Mouse (Mus musculus): ENCODE measurements around the gene Myh11.

Myh11 gene

GRCm38 (mm10) chr16:14291223-14291622, at the start of gene Myh11:
Myh11 (minus strand) TSS chr16:14291372.
- DNase-seq (ENCODE audit: low spot score in 2 of 2) = no peak

GRCm38 (mm10) chr16:14328156-14328555, 37.0 kb upstream of the Myh11 start:
- DNase-seq (ENCODE audit: low spot score in 2 of 2) = no peak

GRCm38 (mm10) chr16:14320494-14320893, 29.3 kb upstream of the Myh11 start:
- DNase-seq (ENCODE audit: low spot score in 2 of 2) = no peak

GRCm38 (mm10) chr16:14319681-14320080, 28.5 kb upstream of the Myh11 start:
- no peak for DNase-seq (ENCODE audit: low spot score in 2 of 2)

- DNase-seq (ENCODE audit: low spot score in 2 of 2) = peak; percentile 94 to 96
Measured at GRCm38 (mm10) chr16:14316884-14317876, 26.0 kb upstream of the Myh11 start, which contains the start of gene Fopnl. Fopnl (minus strand) TSS chr16:14317405.

- no peak for DNase-seq (ENCODE audit: low spot score in 2 of 2)
Measured at GRCm38 (mm10) chr16:14312914-14313313, 21.7 kb upstream of the Myh11 start.

- no peak for DNase-seq (ENCODE audit: low spot score in 2 of 2)
Measured at GRCm38 (mm10) chr16:14311371-14311770, 20.2 kb upstream of the Myh11 start.

GRCm38 (mm10) chr16:14309833-14310232, 18.7 kb upstream of the Myh11 start:
- DNase-seq (ENCODE audit: low spot score in 2 of 2) = no peak

- no peak for DNase-seq (ENCODE audit: low spot score in 2 of 2)
Measured at GRCm38 (mm10) chr16:14308245-14309073, 17.3 kb upstream of the Myh11 start.

- DNase-seq (ENCODE audit: low spot score in 2 of 2) = no peak
Measured at GRCm38 (mm10) chr16:14307373-14307772, 16.2 kb upstream of the Myh11 start.

GRCm38 (mm10) chr16:14306451-14306850, 15.3 kb upstream of the Myh11 start:
- no peak for DNase-seq (ENCODE audit: low spot score in 2 of 2)

- no peak for DNase-seq (ENCODE audit: low spot score in 2 of 2)
Measured at GRCm38 (mm10) chr16:14304791-14305190, 13.6 kb upstream of the Myh11 start.

GRCm38 (mm10) chr16:14303676-14304075, 12.5 kb upstream of the Myh11 start:
- no peak for DNase-seq (ENCODE audit: low spot score in 2 of 2)

- DNase-seq (ENCODE audit: low spot score in 2 of 2) = no peak
Measured at GRCm38 (mm10) chr16:14303148-14303547, 12.0 kb upstream of the Myh11 start.

GRCm38 (mm10) chr16:14298461-14298860, 7.3 kb upstream of the Myh11 start:
- DNase-seq (ENCODE audit: low spot score in 2 of 2) = no peak

- no peak for DNase-seq (ENCODE audit: low spot score in 2 of 2)
Measured at GRCm38 (mm10) chr16:14297746-14298145, 6.6 kb upstream of the Myh11 start.

- DNase-seq (ENCODE audit: low spot score in 2 of 2) = no peak
Measured at GRCm38 (mm10) chr16:14297137-14297536, 6.0 kb upstream of the Myh11 start.

- no peak for DNase-seq (ENCODE audit: low spot score in 2 of 2)
Measured at GRCm38 (mm10) chr16:14296544-14297124, 5.5 kb upstream of the Myh11 start.

- DNase-seq (ENCODE audit: low spot score in 2 of 2) = no peak
Measured at GRCm38 (mm10) chr16:14295291-14295690, 4.1 kb upstream of the Myh11 start.

GRCm38 (mm10) chr16:14292205-14293199, 1.3 kb upstream of the Myh11 start:
- DNase-seq (ENCODE audit: low spot score in 2 of 2) = no peak
